21 mouse cellular contexts compared by ENCODE assay signal in genomic region chr5:39634300-39635047, GRCm38 (mm10).
A peak's percentile ranks its signal among the peaks of the same experiment; 100 is the strongest.
DNase-seq lines count a peak whose midpoint lies in the region; ATAC-seq lines count a peak whose summit lies in the region.
"Had no signal": no experiment of that assay in that cellular context is flagged by ENCODE, and none has a peak within 500 bp of the region (broad histone marks: within the 10 kb centered on the region; RNA-seq: fewer than 3 reads in every experiment).

No protein-coding gene starts in this region.

- H3K27ac ChIP-seq in kidney, embryonic 15.5 days, result no peak overlapping the region
- no peak overlapping the region for H3K27ac ChIP-seq in forebrain, embryonic 13.5 days
- H3K27ac ChIP-seq: embryonic facial prominence, embryonic 12.5 days; embryonic facial prominence, embryonic 15.5 days; forebrain, embryonic 15.5 days; heart, adult 2 months; heart, embryonic 10.5 days; heart, embryonic 13.5 days; hindbrain, embryonic 12.5 days; hindbrain, embryonic 15.5 days had no signal

- ATAC-seq in kidney, embryonic 15.5 days (replicated peaks; ENCODE audit: low FRiP score), result peak; percentile 86
- ATAC-seq in forebrain, embryonic 13.5 days, result no peak
- ATAC-seq: forebrain, embryonic 15.5 days; Patski had no signal

- H3K9ac ChIP-seq in kidney, embryonic 15.5 days, result no peak overlapping the region
- H3K9ac ChIP-seq in forebrain, embryonic 13.5 days, result no peak overlapping the region
- H3K9ac ChIP-seq: embryonic facial prominence, embryonic 12.5 days; embryonic facial prominence, embryonic 15.5 days; forebrain, embryonic 15.5 days; heart, embryonic 13.5 days; hindbrain, embryonic 12.5 days; hindbrain, embryonic 15.5 days had no signal

- peak; percentile 34 for DNase-seq in cerebellum, adult 9-11 months
- no peak for DNase-seq in cerebellum, adult 11 months
- no peak for DNase-seq in kidney, adult 11 months
- DNase-seq in kidney, postnatal 4 days, result peak; percentile 12 to 38
- no peak for DNase-seq in kidney, adult 8-10 months
- DNase-seq: adrenal gland, postnatal 10 days; adrenal gland, postnatal 36 days; gastrocnemius, postnatal 25 days; heart, adult 2 months had no signal

- no peaks in the 10 kb centered on the region for H3K36me3 ChIP-seq in kidney, embryonic 15.5 days
- no peaks in the 10 kb centered on the region for H3K36me3 ChIP-seq in forebrain, embryonic 13.5 days (ENCODE audit: poor library complexity, severe bottlenecking)
- H3K36me3 ChIP-seq: embryonic facial prominence, embryonic 12.5 days; embryonic facial prominence, embryonic 15.5 days; forebrain, embryonic 15.5 days; G1E; heart, embryonic 10.5 days; heart, embryonic 13.5 days; hindbrain, embryonic 12.5 days; hindbrain, embryonic 15.5 days had no signal

- H3K4me2 ChIP-seq in kidney, embryonic 15.5 days, result no peak overlapping the region
- H3K4me2 ChIP-seq in forebrain, embryonic 13.5 days, result no peak overlapping the region
- H3K4me2 ChIP-seq: embryonic facial prominence, embryonic 12.5 days; embryonic facial prominence, embryonic 15.5 days; forebrain, embryonic 15.5 days; heart, embryonic 13.5 days; hindbrain, embryonic 12.5 days; hindbrain, embryonic 15.5 days had no signal

- WGBS in kidney, embryonic 15.5 days, result 64% methylated on average over 8 of the region's 8 CpGs
- WGBS in forebrain, embryonic 13.5 days, result 89% methylated on average over 8 of the region's 8 CpGs

- H3K27me3 ChIP-seq in kidney, embryonic 15.5 days, result no peaks in the 10 kb centered on the region
- no peaks in the 10 kb centered on the region for H3K27me3 ChIP-seq in forebrain, embryonic 13.5 days
- H3K27me3 ChIP-seq: CH12.LX; embryonic facial prominence, embryonic 12.5 days; embryonic facial prominence, embryonic 15.5 days; forebrain, embryonic 15.5 days; hindbrain, embryonic 12.5 days; hindbrain, embryonic 15.5 days; Patski had no signal

- no peaks in the 10 kb centered on the region for H3K9me3 ChIP-seq in kidney, embryonic 15.5 days (replicated peaks)
- no peaks in the 10 kb centered on the region for H3K9me3 ChIP-seq in forebrain, embryonic 13.5 days (replicated peaks)
- H3K9me3 ChIP-seq: embryonic facial prominence, embryonic 12.5 days; embryonic facial prominence, embryonic 15.5 days; forebrain, embryonic 15.5 days; heart, embryonic 10.5 days; heart, embryonic 13.5 days; hindbrain, embryonic 12.5 days; hindbrain, embryonic 15.5 days had no signal

- H3K4me3 ChIP-seq in kidney, embryonic 15.5 days (replicated peaks), result no peak overlapping the region
- H3K4me3 ChIP-seq in forebrain, embryonic 13.5 days, result no peak overlapping the region
- H3K4me3 ChIP-seq: embryonic facial prominence, embryonic 12.5 days; embryonic facial prominence, embryonic 15.5 days; forebrain, embryonic 15.5 days; heart, adult 2 months; heart, embryonic 10.5 days; heart, embryonic 13.5 days; hindbrain, embryonic 12.5 days; hindbrain, embryonic 15.5 days had no signal

- peaks cover 3% of the 10 kb centered on the region; the same call in 1 of the 2 replicates for H3K4me1 ChIP-seq in kidney, embryonic 15.5 days
- 0 out of 2 replicates have a peak, but pooled peaks cover 5% of the 10 kb centered on the region for H3K4me1 ChIP-seq in forebrain, embryonic 13.5 days
- H3K4me1 ChIP-seq: embryonic facial prominence, embryonic 12.5 days; embryonic facial prominence, embryonic 15.5 days; hindbrain, embryonic 12.5 days had no signal

Comparison
In these comparisons a context has a peak if more than half of its experiments do, and no peak if none do; other contexts are left out.
1. DNase-seq: peak in cerebellum, adult 9-11 months (single experiment) and kidney, postnatal 4 days (2 of 2); none in cerebellum, adult 11 months (single experiment), kidney, adult 11 months (single experiment) and kidney, adult 8-10 months (0 of 2).